Mouse (Mus musculus) CH12.LX (cell line): Measurements from ENCODE around the gene Bysl. TPM values are rescaled to one million over a fixed set of nuclear protein-coding genes. Genes with fewer than 3 reads are reported as not detected.

Experiments used
- DNase-seq: peaks from one replicate; pipeline ENCODE4 v3.0.0-alpha.2; 2013; ENCODE audit errors: extremely low read depth
- H3K27ac ChIP-seq: 2 replicates; pipeline ENCODE4 v1.5.1; 2012; ENCODE audit warnings: low read depth, mild to moderate bottlenecking, control low read depth, moderate library complexity; ENCODE audit not compliant: insufficient read depth
- H3K27me3 ChIP-seq: replicated peaks from 2 replicates; pipeline ENCODE3; 2012; ENCODE audit warnings: inconsistent platforms
- H3K36me3 ChIP-seq, 2 experiments: replicated peaks in 1 of 2; 2 replicates each; pipeline versions ENCODE3 to v1.6.1; 2012; ENCODE audit warnings: inconsistent platforms in 1 of 2, low read length in 1 of 2, mild to moderate bottlenecking in 1 of 2, mixed read lengths in 1 of 2, moderate library complexity in 1 of 2; ENCODE audit not compliant: control insufficient read depth in 1 of 2, insufficient read depth in 1 of 2
- H3K4me1 ChIP-seq, 2 experiments: 2 replicates each; pipeline ENCODE4 v1.6.1; 2012; ENCODE audit warnings: inconsistent platforms in 1 of 2, moderate library complexity in 1 of 2; ENCODE audit not compliant: insufficient read depth in 2 of 2, control insufficient read depth in 1 of 2
- H3K4me2 ChIP-seq: 2 replicates; pipeline ENCODE4 v1.6.1; 2012; ENCODE audit warnings: low read depth, mild to moderate bottlenecking, control low read depth; ENCODE audit not compliant: poor library complexity, insufficient read depth, severe bottlenecking
- H3K4me3 ChIP-seq, 3 experiments: fragments of 150-350 bp in 1 of 3; sonication (generic) in 1 of 3; replicated peaks in 1 of 3; 2 replicates each; pipeline versions ENCODE3 to v1.5.1; 2011 to 2012; ENCODE audit warnings: low read depth in 2 of 3, low read length in 2 of 3, mild to moderate bottlenecking in 2 of 3, moderate library complexity in 2 of 3, control low read depth in 1 of 3, improper control_type of control experiment in 1 of 3, inconsistent platforms in 1 of 3, mixed read lengths in 1 of 3; ENCODE audit not compliant: poor library complexity in 1 of 3
- H3K79me2 ChIP-seq: replicated peaks from 2 replicates; pipeline ENCODE4 v1.6.1; 2012; ENCODE audit warnings: mild to moderate bottlenecking, moderate library complexity; ENCODE audit not compliant: control insufficient read depth, poor library complexity, insufficient read depth, severe bottlenecking; ENCODE audit errors: extremely low read depth
- H3K9ac ChIP-seq: 2 replicates; pipeline ENCODE4 v1.6.1; 2012; ENCODE audit warnings: low read depth, mild to moderate bottlenecking, control low read depth, moderate library complexity; ENCODE audit not compliant: insufficient read depth
- H3K9me3 ChIP-seq: replicated peaks from 2 replicates; pipeline ENCODE3; 2012; ENCODE audit warnings: low read length, inconsistent platforms, mixed read lengths
- BHLHE40 ChIP-seq: IDR thresholded peaks from 2 replicates; pipeline ENCODE4 v1.6.1; 2011; ENCODE audit warnings: mild to moderate bottlenecking, low read depth, low read length, improper control_type of control experiment
- CHD1 ChIP-seq: IDR thresholded peaks from 2 replicates; pipeline ENCODE4 v1.6.1; 2012; ENCODE audit warnings: low read depth, low read length, improper control_type of control experiment, inconsistent platforms
- CTCF ChIP-seq, 2 experiments: IDR thresholded peaks in 1 of 2; conservative IDR thresholded peaks in 1 of 2; 2 replicates each; pipeline ENCODE4 v1.5.1; 2011 to 2012; ENCODE audit warnings: low read depth in 2 of 2, low read length in 2 of 2, improper control_type of control experiment in 1 of 2, inconsistent platforms in 1 of 2, mild to moderate bottlenecking in 1 of 2, moderate library complexity in 1 of 2
- E2F4 ChIP-seq: IDR thresholded peaks from 2 replicates; pipeline ENCODE4 v1.6.1; 2011; ENCODE audit warnings: low read depth, low read length, improper control_type of control experiment; ENCODE audit not compliant: insufficient replicate concordance
- ELF1 ChIP-seq: IDR thresholded peaks from 2 replicates; pipeline ENCODE4 v1.6.1; 2014; ENCODE audit warnings: low read depth, mild to moderate bottlenecking, inconsistent platforms, low read length, improper control_type of control experiment
- ETS1 ChIP-seq: conservative IDR thresholded peaks from 2 replicates; pipeline ENCODE4 v1.6.1; 2012; ENCODE audit warnings: low read depth, mild to moderate bottlenecking, inconsistent platforms, low read length, improper control_type of control experiment, moderate library complexity
- GABPA ChIP-seq: IDR thresholded peaks from 2 replicates; pipeline ENCODE4 v1.6.1; 2012; ENCODE audit warnings: low read depth, low read length, improper control_type of control experiment, inconsistent platforms; ENCODE audit not compliant: insufficient replicate concordance
- JUN ChIP-seq: IDR thresholded peaks from 2 replicates; pipeline ENCODE4 v1.6.1; 2011; ENCODE audit warnings: low read depth, mild to moderate bottlenecking, low read length, improper control_type of control experiment, moderate library complexity; ENCODE audit not compliant: insufficient read depth
- KAT2A ChIP-seq: IDR thresholded peaks from 2 replicates; pipeline ENCODE4 v1.6.1; 2012; ENCODE audit warnings: low read length, improper control_type of control experiment, inconsistent platforms; ENCODE audit not compliant: insufficient replicate concordance
- MAX ChIP-seq: IDR thresholded peaks from 2 replicates; pipeline ENCODE4 v1.6.1; 2011; ENCODE audit warnings: low read length, improper control_type of control experiment
- MAZ ChIP-seq: IDR thresholded peaks from 2 replicates; pipeline ENCODE4 v1.6.1; 2012; ENCODE audit warnings: low read depth, mild to moderate bottlenecking, inconsistent platforms, low read length, improper control_type of control experiment, moderate library complexity
- MXI1 ChIP-seq: IDR thresholded peaks from 2 replicates; pipeline ENCODE4 v1.6.1; 2011; ENCODE audit warnings: mild to moderate bottlenecking, low read depth, low read length, improper control_type of control experiment
- NELFE ChIP-seq: IDR thresholded peaks from 2 replicates; pipeline ENCODE4 v1.6.1; 2011; ENCODE audit warnings: low read depth, low read length, improper control_type of control experiment
- NRF1 ChIP-seq: IDR thresholded peaks from 2 replicates; pipeline ENCODE4 v1.6.1; 2014; ENCODE audit warnings: low read depth, mild to moderate bottlenecking, inconsistent platforms, low read length, improper control_type of control experiment, moderate library complexity
- POLR2A ChIP-seq: IDR thresholded peaks from 2 replicates; pipeline ENCODE4 v1.6.1; 2011; ENCODE audit warnings: low read depth, mild to moderate bottlenecking, improper control_type of control experiment, low read length
- POLR2AphosphoS2 ChIP-seq: IDR thresholded peaks from 2 replicates; pipeline ENCODE4 v1.6.1; 2011; ENCODE audit warnings: low read depth, low read length, improper control_type of control experiment
- RCOR1 ChIP-seq: conservative IDR thresholded peaks from 2 replicates; pipeline ENCODE4 v1.6.1; 2012; ENCODE audit warnings: low read depth, mild to moderate bottlenecking, inconsistent platforms, low read length, improper control_type of control experiment
- SIN3A ChIP-seq: IDR thresholded peaks from 2 replicates; pipeline ENCODE4 v1.6.1; 2012; ENCODE audit warnings: low read length, improper control_type of control experiment, inconsistent platforms
- TCF12 ChIP-seq: IDR thresholded peaks from 2 replicates; pipeline ENCODE4 v1.6.1; 2014; ENCODE audit warnings: low read depth, mild to moderate bottlenecking, inconsistent platforms, low read length, improper control_type of control experiment
- UBTF ChIP-seq: IDR thresholded peaks from 2 replicates; pipeline ENCODE4 v1.6.1; 2012; ENCODE audit warnings: low read depth, mild to moderate bottlenecking, inconsistent platforms, low read length, improper control_type of control experiment, moderate library complexity
- USF1 ChIP-seq: IDR thresholded peaks from 2 replicates; pipeline ENCODE4 v1.6.1; 2014; ENCODE audit warnings: low read depth, mild to moderate bottlenecking, inconsistent platforms, low read length, improper control_type of control experiment
- USF2 ChIP-seq: conservative IDR thresholded peaks from 2 replicates; pipeline ENCODE4 v1.6.1; 2011; ENCODE audit warnings: low read depth, low read length, improper control_type of control experiment
- ZC3H11A ChIP-seq: IDR thresholded peaks from 2 replicates; pipeline ENCODE4 v1.6.1; 2012; ENCODE audit warnings: low read depth, mild to moderate bottlenecking, inconsistent platforms, low read length, improper control_type of control experiment
- ZMIZ1 ChIP-seq: IDR thresholded peaks from 2 replicates; pipeline ENCODE4 v1.6.1; 2012; ENCODE audit warnings: low read depth, mild to moderate bottlenecking, inconsistent platforms, low read length, improper control_type of control experiment
- ZNF384 ChIP-seq: IDR thresholded peaks from 2 replicates; pipeline ENCODE4 v1.6.1; 2012; ENCODE audit warnings: low read depth, low read length, improper control_type of control experiment, inconsistent platforms
- dilution Hi-C: fragments of 300-500 bp; cut with MboI; formaldehyde crosslinking; loops from 2 replicates; pipeline ENCODE4 v1.14.3; 2020; ENCODE audit warnings: low sequenced_read_pairs; ENCODE audit not compliant: extremely low pct_unique_long_range_greater_than_20kb, extremely low pct_ligation_motif_present
- in situ Hi-C: fragments of 300-500 bp; cut with MboI; formaldehyde crosslinking; loops from 3 replicates; pipeline ENCODE4 v1.14.3; 2019; ENCODE audit warnings: low sequenced_read_pairs, low pct_ligation_motif_present, low pct_unique_long_range_greater_than_20kb, mixed read lengths
- polyA plus RNA-seq: library from polyadenylated mRNA; unstranded; fragments of >175 nt; gene quantifications from 2 replicates; pipeline ENCODE4 v1.2.1, GENCODE M21; 2012; ENCODE audit warnings: low read depth; ENCODE audit not compliant: insufficient read length
- total RNA-seq, 2 experiments: library from RNA; depleted of rRNA; stranded (reverse); fragments of 300-350 nt in 1 of 2; fragments of >200 nt in 1 of 2; gene quantifications; 2 replicates each; pipeline ENCODE4 v1.2.3; 2012 to 2014

Gene Bysl
- total and polyA plus RNA-seq, 3 experiments: 24.0 to 60.5 (median 28.0) TPM

DNA sequence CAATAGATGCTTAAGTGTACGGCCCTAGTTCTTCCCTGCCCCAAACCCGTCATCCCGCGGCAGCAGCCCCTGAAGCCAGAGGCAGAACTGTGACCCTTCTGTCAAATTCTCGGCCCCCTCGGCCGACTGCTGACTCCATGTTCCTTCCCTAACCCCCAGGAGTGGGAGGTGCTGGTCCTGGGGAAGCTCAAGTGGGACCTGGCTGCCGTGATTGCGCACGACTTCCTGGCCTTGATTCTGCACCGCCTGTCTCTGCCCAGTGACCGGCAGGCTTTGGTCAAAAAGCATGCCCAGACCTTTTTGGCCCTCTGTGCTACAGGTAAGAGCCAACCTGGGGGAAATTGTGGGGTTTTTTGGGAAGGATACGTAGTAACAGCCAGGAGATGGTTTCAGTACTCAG lies 14.0 kb downstream of the Bysl start:
- H3K9me3 ChIP-seq: no peaks in the 10 kb centered on the region
- in situ Hi-C loops: no loop called here
- dilution Hi-C loops: no loop called here
- peaks cover 10% of the 10 kb centered on the region; the same call in 1 of the 2 replicates for H3K79me2 ChIP-seq
- no peak overlapping the region for H3K4me3 ChIP-seq
- TF ChIP-seq POLR2A (peak; percentile 15; the same call in 1 of the 2 replicates), KAT2A (no peak)
- TF ChIP-seq, all 38 proteins: peak for 1
- H3K36me3 ChIP-seq: peaks cover 41 to 66% of the 10 kb centered on the region in 2 experiments
- no peak overlapping the region for H3K27ac ChIP-seq
- no peak overlapping the region for H3K4me2 ChIP-seq
- no peaks in the 10 kb centered on the region for H3K27me3 ChIP-seq
- no peak overlapping the region for H3K9ac ChIP-seq
- DNase-seq: no peak
- H3K4me1 ChIP-seq: peaks cover 14 to 53% of the 10 kb centered on the region in 2 experiments

GRCm38 (mm10) chr17:47596839-47597164 lies 14.5 kb downstream of the Bysl start:
- H3K4me2 ChIP-seq: no peak overlapping the region
- no peaks in the 10 kb centered on the region for H3K27me3 ChIP-seq
- TF ChIP-seq SIN3A (no peak), E2F4 (no peak), CHD1 (no peak), MAZ (no peak), ETS1 (no peak), USF2 (no peak), POLR2AphosphoS2 (peak; percentile 55; the same call in 1 of the 2 replicates), USF1 (no peak), ZNF384 (no peak)
- H3K9ac ChIP-seq: no peak overlapping the region
- no peak overlapping the region for H3K4me3 ChIP-seq
- dilution Hi-C loops: no loop called here
- peaks cover 14 to 52% of the 10 kb centered on the region in 2 experiments for H3K4me1 ChIP-seq
- in situ Hi-C loops: no loop called here
- H3K9me3 ChIP-seq: no peaks in the 10 kb centered on the region
- H3K36me3 ChIP-seq: peaks cover 37 to 61% of the 10 kb centered on the region in 2 experiments
- peaks cover 10% of the 10 kb centered on the region; the same call in 1 of the 2 replicates for H3K79me2 ChIP-seq
- DNase-seq: no peak
- H3K27ac ChIP-seq: no peak overlapping the region

DNA sequence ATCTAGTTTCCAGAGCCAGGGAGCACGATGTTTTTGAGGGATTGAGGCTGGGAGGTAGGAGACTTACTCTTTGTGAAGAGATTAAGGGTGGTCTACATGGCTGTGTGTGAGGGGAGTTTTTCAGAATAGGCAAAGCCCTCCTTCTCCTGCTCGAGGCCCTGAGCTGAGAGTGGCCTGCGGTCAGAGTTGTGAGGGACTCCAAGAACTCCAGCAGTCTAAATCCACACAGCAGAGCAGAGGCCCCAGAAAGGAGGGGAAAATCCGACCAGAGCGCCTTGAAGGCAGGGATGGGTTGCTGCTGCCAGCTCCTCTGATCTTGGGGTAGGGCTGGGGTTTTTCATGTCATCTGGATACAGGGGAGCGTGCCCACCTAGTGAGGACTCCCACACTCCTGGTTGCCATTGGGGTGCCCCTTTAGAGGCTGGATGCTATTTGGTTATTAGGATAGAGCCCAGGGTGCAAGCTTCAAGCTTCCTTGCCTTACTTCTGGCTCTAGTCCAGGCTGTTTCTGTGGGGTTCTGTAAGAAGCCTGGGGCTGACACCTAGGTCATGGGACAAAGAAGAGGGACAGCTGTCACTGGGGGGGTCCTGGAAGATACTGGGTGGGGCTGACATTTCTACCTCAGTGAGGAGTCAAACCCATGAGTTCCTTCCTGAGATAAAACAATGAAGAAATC lies 15.0 kb downstream of the Bysl start:
- no peak for DNase-seq
- H3K9me3 ChIP-seq: no peaks in the 10 kb centered on the region
- H3K4me1 ChIP-seq: peaks cover 13 to 47% of the 10 kb centered on the region in 2 experiments
- in situ Hi-C loops: no loop called here
- no peaks in the 10 kb centered on the region for H3K27me3 ChIP-seq
- dilution Hi-C loops: no loop called here
- peaks cover 32 to 56% of the 10 kb centered on the region in 2 experiments for H3K36me3 ChIP-seq
- no peak overlapping the region for H3K4me3 ChIP-seq
- TF ChIP-seq UBTF (no peak), USF2 (no peak), ELF1 (no peak), ZC3H11A (no peak), NELFE (no peak), BHLHE40 (no peak), MAZ (no peak), RCOR1 (no peak), GABPA (no peak), JUN (no peak), CTCF (conservative IDR thresholded peaks at IDR 0.05 in 1 of 2, IDR thresholded peaks at IDR 0.05 in 1 of 2; ENCODE audit: low read depth in 2 of 2, low read length in 2 of 2) (no peak), MAX (no peak), MXI1 (no peak), ZNF384 (no peak), NRF1 (no peak), USF1 (no peak), TCF12 (no peak), ZMIZ1 (no peak), POLR2AphosphoS2 (no peak)
- no peak overlapping the region for H3K9ac ChIP-seq
- peaks cover 10% of the 10 kb centered on the region; the same call in 1 of the 2 replicates for H3K79me2 ChIP-seq
- H3K4me2 ChIP-seq: no peak overlapping the region
- H3K27ac ChIP-seq: no peak overlapping the region
